Mouse (Mus musculus): ENCODE measurements at regions not wholly inside any gene's neighbourhood (a gene's known extent, or its start where the extent isn't known, plus 50 kb on each side); places are given as distances from the start of the nearest gene placed in this dataset.

DNA sequence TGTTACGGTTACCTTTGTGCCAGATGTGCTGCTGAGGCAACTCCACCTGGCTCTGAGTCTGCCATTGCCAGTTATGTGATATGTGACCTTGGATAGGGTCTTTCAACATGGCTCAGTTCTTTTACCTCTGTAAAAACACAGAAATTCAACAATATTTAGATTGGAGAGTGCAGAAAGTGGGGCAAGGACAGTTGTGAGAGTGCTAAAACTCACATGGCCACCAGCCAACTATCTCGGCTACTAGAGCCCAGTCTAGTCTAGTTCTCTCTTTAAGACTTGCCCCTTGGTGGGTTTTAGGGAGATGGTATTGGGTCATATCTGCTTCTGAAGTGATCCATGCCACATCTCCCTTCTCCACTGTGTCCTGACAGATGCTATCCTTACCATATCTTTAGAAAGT is 233.0 kb downstream of the Phf14 start:
- DNase-seq (ENCODE audit: low read depth, low spot score), result no peak

DNA sequence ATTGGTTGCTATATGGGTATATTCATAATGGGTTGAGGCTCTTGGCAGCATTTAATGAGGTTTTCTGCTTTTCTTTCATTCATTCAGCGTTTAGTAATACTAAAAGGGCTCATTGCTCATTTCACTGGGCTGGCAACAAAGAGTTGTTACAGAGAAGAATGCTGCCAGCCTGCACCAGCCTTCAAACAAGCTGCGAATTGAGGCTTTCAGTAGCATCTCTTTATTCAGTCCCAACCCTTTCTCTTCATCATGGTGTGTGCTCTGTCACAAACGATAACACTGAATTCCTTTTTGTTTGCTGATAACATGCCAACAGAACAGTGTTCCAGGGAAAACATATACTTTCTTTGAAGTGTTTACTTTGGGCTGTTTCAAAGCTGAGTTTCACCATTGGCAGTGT is 237.6 kb downstream of the Phf14 start:
- DNase-seq (ENCODE audit: low read depth, low spot score), result no peak

DNA sequence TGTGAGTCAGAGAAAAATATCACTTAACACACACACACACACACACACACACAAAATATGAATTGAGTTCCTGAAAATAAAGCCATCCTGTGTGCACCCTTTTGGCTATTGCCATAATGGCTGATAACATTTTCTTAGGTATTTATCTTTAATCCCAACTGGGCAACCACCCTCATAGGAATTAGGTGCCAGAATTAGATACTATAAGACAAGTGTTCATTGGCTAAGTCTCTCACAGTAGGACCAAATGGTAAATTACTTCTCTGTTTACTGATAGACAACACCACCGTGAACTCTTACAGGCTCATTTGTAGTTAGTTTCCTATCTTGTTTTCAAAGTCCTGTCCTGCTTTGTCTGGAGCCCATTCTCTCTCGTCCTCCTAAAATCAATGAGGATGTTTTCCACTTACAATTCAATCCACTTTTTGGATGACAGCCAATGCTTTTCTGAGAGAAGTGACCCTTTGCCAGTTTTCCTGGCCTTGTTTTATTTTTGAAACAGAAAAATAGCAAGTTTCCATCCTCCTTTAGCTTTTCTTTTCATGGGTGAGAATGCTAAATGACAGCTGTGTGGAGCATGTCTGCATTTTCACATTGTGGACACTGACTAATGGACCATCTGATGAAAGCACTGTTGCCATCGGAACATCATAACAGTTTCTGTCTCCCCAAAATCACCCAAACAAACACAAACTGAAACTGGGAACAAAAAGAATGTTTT is 243.2 kb downstream of the Phf14 start:
- DNase-seq (ENCODE audit: low read depth, low spot score), result no peak

DNA sequence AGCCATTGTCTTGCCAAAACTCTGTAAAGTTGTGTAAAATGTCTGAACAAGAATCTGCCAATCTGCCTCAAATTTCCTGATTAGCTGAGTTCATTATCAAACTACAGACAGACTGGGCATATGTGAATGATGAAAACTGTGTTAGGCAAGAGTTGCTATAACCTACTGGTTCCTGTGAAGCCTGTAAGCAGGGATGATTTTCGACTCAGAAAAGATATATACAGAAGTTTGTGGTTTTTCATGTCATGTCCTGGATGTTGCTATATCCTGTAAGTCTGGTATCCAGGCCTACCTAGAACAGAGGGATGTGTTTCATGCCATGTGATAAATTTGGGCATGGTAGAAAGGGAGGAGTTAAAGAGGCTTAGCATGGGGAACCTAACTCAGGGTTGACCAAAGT is 256.4 kb downstream of the Phf14 start:
- no peak for DNase-seq (ENCODE audit: low read depth, low spot score)

DNA sequence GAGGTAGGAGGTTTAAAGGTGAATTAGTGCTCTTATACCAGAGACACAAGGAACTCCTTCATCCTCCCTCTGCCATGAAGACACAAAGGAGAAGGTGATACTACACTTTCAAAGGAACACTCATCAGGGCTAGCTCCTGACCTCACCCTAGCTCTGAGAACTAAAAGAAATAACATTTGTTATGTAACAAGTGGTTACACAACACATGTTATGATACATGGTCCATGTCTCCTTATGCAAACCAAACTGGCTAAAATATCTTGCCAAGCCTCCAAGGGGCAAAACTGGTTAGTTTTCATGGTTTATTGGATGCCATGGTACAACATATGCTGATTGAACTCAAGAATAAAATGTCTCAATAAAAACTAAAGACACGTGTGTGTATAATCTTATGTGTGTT is 260.9 kb downstream of the Phf14 start:
- DNase-seq (ENCODE audit: low read depth, low spot score), result no peak

DNA sequence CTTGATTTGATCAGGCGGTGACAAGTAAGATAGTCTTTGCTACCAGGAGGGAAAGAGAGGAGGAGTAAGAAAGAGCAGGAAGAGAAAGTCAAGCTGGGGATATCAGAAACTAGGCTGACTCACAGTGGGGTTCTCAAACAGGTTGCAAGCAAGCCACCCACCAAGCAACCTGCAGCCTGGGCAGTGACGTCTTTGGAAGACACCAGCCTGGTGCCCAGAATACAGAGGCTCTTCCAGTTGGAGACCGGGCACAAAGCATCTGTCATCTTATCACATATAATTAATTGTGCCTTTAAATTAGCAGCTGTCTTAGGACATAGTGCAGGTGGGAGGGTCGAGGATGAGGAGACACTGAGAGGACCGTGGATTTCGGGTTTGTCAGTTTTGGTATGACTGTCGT is 261.8 kb downstream of the Phf14 start:
- DNase-seq (ENCODE audit: low read depth, low spot score), result no peak

DNA sequence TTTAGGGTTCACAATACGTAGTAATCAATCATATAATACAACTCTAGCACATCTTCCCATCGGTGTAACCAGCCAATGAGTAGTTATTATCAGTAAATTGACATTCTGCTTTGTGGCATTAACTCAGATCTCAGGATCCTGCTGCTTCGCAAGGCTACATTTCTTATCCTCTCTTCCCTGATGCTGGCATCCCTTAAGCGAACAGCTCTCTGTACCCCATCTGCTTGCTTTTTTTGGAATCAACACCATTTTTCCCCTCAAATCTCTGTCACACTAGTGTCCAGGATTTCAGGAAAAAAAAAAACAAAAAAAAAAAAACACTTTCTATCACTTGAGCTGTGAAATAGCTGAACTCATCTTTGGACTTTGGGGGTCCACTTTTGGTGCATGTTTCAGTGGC is 263.1 kb downstream of the Phf14 start:
- no peak for DNase-seq (ENCODE audit: low read depth, low spot score)

DNA sequence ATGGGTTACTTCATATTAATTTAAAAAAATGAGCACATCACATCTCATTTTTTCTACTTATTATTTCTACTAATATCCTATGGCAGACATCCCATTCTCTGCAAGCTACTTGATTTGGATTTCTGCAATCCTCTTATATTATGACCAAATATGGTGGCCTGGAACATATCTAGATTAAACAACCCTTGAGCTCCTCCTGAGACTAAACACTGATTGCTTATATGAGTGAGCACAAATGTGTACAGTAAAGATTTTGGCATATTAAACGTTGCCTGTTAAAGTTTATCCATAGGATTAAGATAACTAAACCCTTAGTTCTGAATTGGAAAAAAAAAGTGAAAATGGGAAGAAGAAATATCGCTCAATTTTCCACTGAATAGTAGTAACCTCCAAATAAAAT is 263.6 kb downstream of the Phf14 start:
- no peak for DNase-seq (ENCODE audit: low read depth, low spot score)

DNA sequence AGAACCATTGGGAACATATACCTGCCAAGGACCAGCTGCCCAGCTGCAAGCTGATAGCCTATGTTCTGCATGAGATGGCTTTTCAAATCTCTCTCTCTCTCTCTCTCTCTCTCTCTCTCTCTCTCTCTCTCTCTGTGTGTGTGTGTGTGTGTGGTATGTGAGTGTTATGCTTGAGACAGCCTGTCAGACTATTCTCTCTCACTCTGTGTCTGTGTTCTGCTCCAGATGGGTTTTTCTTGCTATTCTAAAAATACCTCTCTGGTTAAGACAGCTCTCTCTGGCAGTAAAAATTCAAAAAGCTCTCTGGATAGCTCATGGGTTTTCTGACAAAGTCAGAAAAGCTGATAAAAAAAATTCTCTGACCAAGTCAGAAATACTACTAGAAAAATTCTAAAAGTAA is 270.4 kb downstream of the Phf14 start:
- peak; percentile 79 for DNase-seq (ENCODE audit: low read depth, low spot score)

DNA sequence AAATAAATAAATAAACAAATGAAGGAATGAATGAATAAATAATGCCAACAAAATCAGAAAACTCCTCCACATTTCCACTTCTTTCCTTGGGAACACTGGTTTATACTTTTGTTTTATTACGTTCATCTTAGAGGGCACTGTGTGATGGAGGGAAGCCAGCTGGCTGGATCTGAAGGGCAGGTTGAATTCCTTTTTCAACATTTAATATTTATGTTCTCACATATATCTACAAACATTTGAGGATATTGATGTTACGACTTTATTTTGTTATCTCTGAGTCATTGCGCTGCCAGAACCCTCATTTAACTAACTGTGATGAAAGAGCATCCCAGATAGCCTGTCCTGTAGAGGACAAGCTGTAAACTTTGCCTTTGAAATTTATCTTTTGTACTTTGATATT is 273.3 kb downstream of the Phf14 start:
- DNase-seq (ENCODE audit: low read depth, low spot score), result no peak

DNA sequence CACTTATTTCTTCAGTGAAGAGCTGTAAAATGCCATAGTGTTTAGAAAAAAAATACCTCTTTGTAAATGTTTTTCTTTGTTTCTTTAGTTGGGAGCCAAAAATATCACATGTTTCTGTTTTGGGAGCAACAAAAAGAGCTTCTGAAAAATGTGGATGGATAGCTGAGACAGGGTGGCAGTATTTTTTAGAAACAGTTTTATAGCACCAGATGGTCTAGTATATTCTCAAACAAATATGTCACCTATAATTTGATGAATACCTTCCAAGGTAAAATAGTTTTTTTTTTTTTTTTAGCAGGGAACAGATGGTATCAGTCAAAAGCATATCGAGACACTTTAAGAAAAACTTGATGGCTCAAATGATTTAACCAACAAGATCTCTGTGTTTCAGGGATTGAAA is 302.6 kb downstream of the Phf14 start:
- peak; percentile 22 for DNase-seq (ENCODE audit: low read depth, low spot score)

DNA sequence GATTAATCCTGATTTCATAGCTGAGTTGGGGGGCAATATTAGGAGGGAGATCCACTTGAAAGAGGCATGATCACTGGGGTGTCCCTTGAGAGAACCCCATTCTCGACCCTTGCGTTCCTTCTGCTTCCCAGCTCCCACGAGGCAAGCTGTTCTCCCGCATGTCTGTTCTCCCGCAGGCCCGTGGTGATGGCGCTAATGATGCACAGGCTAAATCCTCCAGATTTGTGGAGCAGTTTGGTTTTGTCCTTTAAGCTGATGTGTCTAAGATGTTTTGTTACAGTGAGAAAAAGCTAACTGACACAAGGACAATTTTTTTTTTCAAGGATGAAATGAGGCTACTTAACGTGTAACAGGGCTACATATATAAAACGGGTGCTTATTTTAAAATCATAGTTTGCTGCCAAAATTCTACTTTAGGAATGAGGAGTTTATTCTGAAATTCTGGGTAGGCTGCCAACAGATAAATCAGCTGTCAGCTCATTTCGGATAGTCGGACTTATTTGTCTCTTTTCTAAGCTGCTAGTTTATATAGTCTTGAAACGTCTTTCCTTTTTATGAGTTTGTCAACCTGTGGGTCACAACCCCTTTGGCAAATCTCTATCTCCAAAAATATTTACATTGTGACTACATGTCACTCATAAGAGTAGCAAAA is 307.0 kb downstream of the Phf14 start:
- peak; percentile 15 for DNase-seq (ENCODE audit: low read depth, low spot score)

DNA sequence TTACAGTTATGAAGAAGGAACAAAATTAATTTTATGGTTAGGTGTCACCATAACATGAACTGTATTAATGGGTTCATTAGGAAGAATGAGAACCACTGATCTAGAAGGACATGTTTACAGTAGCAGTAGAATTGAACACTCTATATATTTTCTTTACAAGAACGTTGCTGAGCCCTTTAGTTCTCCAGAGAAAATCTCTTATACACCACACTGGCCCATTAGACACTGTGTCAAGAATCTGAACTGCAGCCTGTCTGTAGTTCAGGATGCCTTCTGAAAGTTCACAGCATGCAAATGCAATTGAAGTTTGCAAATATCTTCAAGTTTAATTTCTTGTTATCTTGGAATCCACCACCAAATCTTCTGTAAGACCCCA is 307.6 kb downstream of the Phf14 start:
- no peak for DNase-seq (ENCODE audit: low read depth, low spot score)

DNA sequence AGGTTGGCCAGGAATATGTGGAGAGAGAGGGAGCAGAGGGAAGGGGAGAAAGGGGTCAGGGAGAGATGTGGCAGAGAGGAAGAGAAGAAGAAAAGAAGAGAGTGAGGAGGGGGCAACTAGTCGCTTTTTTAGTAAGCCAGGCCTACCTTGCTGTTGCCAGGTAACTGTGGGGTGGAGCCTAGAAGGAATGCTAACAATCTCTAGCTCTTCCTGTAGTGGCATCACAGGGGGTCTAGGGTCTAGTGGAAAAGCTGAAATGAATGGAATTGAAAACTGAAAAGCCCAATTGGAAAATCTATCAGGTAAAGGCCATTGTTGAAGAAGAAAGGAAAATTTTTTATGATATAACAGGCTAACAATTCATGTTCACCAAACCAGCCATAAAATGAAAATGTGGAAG is 336.5 kb downstream of the Phf14 start:
- no peak for DNase-seq (ENCODE audit: low read depth, low spot score)

DNA sequence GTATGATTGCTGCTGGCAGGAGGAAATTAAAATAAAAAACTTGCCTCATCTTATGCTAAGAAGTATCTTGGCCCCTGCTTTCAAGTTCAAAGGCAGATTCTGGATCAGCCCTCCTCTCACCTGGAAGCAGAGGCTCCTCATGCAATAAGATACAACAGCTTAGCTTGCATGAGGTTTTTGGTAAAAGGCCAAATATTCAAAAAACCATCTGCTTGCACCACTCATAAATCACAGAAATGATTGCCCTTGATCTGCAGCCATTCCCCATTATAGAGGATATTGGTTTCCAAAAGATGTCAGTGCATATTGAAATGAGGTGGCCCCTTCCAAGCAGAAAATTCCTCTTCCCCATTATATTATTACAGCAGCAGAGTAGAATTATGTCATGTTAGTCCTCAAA is 340.4 kb downstream of the Phf14 start:
- DNase-seq (ENCODE audit: low read depth, low spot score), result no peak

DNA sequence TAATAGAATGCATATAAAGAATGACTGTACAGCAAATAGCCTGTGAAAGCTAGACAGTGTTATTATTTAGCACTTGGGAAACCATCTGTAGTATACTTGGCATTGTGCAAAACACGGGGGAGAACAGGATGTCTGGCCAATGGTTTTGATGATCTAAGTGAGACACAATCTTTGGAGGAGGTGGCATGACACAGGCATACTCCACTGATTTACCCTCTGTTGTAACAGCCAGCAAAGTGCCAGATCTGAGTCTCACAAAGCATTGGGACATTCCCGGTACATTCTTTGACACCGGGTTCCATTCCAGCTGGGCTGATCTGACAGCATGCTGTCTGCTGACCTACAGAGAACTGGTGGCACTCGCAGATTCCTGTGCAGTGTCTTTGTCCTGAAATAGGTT is 341.0 kb downstream of the Phf14 start:
- DNase-seq (ENCODE audit: low read depth, low spot score), result peak; percentile 64

DNA sequence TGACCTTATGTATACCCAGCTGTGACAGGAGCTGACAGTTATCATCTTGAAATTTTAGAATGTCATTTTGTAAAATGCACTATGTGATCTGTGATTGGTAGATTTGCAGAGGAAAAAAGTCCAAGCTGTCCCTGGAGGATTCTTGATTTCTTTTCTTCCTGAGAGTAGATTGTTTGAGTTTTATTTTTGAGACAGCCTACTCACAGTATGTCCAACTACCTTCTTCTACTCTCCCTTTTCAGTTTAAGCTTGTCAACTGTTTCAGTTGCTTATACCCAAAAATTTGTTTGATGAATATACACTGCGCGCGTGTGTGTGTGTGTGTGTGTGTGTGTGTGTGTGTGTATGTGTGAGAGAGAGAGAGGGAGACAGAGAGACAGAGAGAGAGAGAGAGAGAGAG is 346.9 kb downstream of the Phf14 start:
- peak; percentile 34 for DNase-seq (ENCODE audit: low read depth, low spot score)

DNA sequence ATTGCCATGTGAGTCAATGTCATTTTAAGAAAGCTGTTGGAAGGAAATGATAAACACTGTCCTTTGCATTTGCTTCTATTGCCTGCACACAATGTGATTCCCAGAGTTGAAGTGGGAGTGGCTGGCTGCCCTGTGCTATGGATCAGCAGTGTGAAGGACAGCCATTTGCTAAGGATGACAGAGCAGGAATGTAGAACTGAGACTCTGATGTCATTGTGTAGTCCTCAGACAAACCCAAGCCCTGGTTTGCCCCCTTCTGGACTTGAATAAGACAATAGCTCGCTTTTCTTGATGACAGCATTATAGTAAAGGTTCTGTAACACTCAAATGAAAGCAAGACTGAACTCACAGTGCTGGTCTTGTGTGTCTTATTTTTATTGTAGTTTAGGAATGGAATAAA is 347.8 kb downstream of the Phf14 start:
- DNase-seq (ENCODE audit: low read depth, low spot score), result no peak

DNA sequence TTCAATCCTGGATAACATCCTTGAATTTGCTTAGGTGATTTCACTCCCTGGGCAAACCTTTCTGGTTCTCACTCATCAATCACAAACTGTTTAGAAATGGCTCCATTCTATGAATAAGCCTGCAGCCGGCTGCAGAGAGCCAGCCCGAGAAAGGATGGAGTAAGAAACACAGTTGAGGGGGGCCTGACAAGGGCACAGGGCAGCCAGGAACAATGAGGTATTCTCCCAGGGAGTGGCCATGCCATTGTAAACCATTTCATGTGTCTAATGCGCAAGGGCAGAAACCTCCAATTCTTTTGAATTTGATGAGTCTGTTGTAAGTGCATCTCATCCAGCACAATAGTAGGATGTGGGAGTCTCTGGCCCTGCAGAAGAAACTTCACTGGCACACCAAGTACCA is 350.7 kb downstream of the Phf14 start:
- no peak for DNase-seq (ENCODE audit: low read depth, low spot score)

DNA sequence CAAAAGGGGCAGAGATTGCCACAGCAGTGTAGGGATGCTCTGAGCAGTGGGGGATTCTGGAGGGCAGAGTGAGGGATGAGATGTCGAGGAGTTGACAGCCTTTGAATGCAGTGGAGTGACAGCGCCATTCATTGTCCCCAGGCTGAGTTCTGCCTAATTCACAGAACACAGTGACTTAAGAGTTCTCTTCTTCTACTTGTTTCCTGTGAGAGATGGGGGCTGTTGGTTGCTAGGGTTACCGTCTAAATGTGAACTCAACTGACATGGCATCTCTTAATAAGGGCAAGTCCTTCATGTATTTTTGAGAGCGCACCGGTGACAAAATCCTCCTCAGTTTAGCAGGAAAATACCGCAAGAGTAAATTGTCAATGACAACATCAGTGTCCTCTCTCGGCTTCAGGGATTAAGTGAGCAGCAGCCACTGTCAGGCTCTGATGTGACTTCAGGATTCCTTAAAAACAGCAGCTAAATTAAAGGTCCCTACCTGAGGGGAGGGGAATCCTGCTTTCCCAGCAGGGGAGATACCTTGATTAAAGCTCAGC is 351.4 kb downstream of the Phf14 start:
- DNase-seq (ENCODE audit: low read depth, low spot score), result no peak

DNA sequence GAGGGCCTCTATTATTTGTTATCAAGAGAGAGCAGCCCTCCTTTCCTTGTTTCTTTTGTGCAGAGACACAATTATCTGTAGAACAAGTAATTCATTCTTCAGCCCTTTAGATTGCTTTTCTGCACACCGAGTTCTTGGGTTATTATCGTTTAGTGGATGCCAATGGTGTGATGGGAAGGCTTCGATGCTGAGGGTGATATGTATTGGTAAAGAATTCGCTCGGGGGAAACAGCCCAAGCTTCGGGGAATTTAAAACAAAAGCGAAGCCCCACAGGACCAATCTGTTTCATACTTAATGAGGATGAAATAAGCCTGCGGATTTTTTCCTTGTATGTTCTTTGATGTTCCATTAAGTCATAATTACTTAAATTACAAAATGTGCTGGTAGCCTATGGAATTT is 352.0 kb downstream of the Phf14 start:
- no peak for DNase-seq (ENCODE audit: low read depth, low spot score)

DNA sequence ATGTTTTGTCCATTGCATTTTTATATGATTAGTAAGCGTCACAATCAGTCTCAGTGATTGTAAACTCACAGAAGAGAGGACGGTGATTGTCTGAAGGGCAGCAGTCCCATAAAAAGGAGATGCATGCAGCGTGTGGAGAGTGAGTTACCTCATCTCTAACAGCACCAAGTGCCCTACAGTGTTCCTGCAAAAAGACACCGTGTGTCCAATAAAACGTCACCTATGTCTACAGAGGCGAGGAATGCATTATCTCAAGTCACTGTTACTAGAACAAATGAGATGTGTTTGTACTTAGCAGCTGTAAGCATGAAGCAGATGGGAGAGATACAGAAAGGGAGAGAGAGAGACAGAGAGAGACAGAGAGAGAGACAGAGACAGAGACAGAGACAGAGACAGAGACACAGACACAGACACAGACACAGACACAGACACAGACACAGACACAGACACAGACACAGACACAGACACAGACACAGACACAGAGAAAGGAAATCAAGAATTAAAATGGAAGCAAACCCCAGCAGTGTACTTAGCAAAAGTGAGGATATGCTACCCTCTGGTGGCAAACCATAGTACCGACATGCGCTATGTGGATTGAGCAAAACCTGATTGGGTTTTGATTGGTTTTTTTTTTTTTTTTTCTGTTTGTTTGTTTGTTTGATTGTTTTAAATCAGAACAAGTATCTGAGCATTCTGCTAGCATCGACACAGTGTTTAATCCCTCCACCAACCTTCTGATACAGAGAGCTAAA is 352.9 kb downstream of the Phf14 start:
- DNase-seq (ENCODE audit: low read depth, low spot score), result peak; percentile 56
